Mouse (Mus musculus) spleen, postnatal 36 days (tissue): ENCODE measurements at regions not wholly inside any gene's neighbourhood (a gene's known extent, or its start where the extent isn't known, plus 50 kb on each side); places are given as distances from the start of the nearest gene placed in this dataset.

ENCODE experiments used
- DNase-seq, 2 experiments: peaks; one replicate each; pipeline ENCODE4 v3.0.0; 2022; ENCODE audit warnings: low spot score in 2 of 2, mixed read lengths in 1 of 2

DNA sequence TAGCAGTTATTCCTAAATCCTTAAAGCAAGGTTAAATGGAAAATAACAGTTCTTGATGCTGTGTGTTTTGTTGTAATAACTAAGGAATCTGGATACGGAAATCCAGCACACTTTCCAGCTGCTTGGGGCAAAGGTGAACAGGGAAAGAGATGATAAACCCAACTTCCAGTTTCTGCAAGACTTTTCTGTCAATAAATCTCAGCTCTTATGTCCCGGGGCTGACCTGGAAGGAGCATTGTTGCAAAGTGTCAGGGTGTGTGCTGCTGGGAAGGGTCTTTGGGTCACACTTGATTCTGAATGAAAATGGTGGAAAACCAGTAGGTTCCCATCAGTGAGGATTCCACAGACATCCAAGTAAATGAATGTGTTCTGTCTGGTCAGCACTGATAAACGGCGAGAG lies 81.2 kb upstream of the Marcks start:
- DNase-seq, result no peak

DNA sequence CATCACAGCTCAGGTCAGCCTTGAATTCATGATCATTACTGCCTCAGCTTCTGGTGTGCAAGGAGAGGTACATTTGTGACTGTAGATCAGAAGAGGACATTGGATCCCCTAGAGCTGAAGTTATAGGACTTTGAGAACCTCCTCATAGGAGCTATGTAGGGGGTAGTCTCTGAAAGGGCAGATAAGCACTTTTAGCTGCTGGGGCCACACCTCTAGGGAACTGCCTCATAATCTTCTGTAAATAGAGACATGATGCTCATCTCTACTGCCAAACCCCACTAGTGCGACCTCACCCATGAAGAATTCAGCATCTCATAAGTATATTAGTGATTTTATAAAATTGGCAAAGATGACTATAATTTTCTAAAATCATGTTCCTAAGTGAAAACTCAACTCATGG lies 80.7 kb upstream of the Marcks start:
- DNase-seq, result no peak

DNA sequence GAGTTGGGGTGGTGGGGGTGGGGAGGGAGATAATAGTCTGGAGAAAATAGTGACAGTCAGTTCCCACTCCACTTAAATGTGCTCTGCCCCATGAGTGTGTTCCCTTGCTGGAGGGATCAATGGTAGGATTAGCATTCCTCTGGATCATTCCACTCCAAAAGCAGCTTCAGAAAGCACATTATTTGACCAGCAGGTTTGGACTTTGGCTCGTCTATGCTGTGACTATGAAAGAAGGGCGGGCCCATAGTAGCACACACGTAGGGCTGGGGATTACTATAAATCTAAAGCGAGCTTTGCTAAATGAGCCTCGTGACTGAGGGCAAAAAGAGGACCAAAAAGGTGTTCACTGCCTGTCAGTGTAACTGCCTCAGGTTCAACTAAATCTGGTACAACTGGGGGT lies 75.9 kb upstream of the Marcks start:
- DNase-seq, result no peak

DNA sequence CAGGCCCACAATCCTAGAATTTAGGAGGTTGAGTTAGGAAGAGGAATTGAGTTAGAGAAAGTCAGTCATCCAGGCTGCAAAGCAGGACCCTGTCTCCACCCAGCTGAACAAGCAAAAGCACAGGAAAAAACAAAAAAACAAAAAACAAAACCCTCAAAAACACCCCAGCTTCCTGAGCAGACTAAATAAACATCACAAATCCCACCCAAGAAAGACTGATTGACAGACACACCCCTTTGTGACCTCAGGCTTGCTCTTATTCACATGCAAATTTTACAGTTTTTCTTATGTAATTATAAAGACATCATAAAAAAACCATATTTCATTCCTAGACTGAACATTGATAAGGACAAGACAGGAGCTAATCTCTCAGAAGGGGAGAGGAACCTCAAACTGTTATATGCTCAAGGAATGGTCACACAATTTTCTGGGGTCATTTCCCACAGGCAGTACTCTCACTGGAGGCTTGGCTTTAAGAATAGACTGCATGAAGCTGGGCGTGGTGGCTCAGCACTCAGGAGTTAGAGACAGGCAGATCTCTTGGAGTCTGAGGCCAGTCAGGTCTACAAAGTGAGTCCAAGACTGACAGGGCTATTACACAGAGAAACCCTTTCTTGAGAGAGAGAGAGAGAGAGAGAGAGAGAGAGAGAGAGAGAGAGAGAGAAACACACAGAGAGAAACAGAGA lies 73.8 kb upstream of the Marcks start:
- no peak for DNase-seq

DNA sequence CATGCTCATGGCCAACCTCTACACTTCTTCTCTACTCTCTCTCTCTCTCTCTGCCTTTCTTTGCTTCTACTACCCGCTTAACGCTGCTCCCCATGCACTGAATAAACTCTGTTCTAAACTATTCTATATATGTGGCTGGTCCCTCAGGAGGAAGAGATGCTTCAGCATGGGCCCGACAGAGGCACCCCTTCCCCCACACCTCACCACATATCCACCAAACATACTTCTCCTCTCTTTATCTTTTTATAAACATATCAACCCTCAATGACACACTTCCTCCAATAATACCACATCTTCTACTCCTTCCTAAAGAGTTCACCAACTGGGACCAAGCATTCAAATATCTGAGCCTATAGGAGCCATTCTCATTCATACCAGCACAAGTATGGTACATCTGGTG lies 72.6 kb upstream of the Marcks start:
- DNase-seq, result no peak

DNA sequence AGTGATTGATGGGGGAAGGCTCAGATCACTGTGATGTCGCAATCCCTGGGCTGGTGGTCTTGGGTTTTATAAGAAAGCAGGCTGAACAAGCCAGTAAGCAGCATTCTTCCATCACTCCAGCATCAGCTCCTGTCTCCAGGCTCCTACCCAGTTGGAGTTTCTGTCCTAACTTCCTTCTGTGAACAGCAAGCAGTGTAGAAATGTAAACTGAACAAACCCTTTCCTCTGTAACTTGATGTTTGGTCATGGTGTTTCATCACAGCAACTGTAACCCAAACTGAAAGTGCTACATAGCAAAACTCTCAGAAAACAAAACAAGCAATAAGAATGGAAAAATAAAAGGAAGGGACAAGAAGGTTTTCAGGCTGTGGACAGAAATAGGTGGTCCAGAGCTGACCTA lies 71.5 kb upstream of the Marcks start:
- DNase-seq, result no peak

DNA sequence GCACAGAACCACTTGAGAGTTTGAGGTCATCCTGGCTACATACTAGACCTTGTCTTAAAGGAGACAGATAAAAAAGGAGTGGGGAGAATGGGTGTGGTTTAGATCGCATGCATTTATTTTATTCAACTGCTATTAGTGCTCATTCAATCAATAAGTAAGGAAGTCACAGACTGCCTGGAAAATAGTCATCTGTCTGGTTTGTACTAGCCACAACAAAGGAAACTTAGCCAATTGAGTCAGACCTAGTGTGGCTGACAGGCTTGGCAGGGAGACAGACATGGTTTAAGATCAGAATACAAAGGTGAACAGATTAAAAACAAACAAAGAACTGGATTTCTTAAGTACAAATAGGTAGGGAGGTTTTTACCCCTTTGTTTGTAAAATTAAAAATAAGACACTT lies 68.3 kb upstream of the Marcks start:
- DNase-seq, result no peak

DNA sequence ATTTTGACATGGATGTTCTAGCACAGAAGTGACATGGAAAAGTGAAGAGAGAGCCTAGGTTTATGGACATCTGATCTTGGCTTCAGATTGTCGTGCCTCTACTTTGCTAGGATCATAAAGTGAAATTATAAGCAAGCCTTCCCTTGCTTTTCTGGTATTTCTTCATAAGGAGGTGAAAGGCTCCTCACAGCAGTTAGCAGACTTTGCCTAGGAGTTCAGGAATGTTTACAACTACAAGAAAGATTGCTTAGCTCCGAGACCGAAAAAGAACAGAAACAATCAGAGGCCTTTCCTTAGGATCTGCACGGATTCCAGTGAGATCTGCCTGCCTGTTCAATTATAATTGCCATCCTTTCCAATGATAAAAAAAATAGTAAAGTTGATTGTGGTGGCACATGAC lies 67.8 kb upstream of the Marcks start:
- DNase-seq, result no peak

DNA sequence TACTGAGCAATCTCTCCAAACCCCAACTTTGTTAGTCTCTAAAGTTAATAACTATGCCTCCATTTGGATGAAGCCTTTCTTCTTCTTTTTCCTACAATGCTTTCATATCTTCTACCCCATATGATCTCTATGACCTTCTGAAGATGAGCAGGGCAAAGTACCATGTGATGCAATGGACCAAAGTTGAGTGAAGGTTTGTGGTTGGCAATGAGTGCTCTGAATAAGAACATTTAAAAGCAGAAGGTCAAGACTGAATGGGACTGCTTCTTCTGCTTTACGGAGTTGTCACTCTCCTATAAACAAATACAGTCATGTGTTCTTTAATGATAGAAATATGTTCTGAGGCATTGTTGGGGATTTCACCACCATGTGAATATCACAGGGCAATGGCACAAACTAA lies 65.0 kb upstream of the Marcks start:
- DNase-seq, result no peak

DNA sequence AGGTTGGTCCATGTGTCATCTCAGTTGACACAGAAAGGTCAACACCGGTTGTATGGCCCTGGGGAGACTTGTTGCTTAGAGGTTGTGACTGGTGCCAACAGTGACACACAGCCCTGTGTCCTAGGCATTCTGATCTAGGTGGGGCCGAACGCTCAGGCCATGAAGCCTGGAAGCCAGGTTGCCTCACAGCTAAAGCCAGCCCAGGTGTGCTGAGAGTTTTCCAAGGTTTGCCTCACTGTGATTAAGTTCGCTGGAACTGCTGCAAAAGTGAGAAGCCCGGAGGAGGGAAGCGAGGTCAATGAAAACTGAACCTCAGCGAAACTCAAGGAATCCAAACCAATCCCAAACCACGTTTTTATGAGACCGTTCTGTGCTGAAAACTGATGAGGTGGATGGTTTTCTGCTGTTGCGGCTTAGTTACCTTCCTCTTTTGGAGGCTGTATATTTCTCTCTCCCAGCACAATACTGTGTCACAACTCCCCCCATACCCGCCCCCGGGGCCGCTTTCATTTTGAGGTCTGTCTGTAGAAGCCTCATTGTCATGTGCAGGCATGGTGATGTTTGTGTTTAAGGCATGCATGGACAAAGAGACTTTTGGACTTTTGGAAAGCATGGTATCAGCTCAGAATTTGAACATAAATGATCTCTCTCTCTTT lies 56.2 kb upstream of the Marcks start:
- DNase-seq, result peak; percentile 15 to 29

DNA sequence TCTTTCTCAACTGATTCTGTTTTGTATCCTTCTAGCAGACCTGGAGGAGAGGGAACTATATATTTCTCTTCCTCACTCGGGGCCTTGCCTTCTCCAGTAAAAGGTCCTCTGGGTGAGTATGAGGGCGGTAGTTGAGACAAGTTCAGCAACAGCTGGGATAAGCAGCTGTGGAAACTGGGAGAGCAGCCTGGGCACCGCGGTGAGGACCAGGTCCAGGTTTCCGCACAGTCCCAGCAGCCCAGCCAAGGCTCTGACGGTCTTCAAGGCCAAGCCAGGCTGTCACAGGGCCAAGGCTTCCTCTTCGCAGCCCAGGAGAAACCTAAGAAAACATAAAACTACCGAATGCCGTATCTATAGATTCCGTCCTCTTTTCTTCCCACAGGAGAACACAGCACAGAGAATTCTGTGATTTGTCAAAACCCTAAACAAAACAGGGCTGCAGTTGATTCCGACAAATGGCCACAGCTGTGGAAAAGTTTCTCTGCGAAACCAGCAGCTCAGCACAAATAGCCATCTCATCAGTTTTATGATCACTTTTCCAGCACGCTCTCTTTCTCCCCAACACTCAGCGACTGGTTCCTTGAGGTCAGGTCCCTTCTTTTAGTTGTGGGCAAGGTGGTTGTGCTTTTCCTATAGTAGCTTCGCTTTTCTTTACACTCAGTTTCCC lies 55.5 kb upstream of the Marcks start:
- no peak for DNase-seq

DNA sequence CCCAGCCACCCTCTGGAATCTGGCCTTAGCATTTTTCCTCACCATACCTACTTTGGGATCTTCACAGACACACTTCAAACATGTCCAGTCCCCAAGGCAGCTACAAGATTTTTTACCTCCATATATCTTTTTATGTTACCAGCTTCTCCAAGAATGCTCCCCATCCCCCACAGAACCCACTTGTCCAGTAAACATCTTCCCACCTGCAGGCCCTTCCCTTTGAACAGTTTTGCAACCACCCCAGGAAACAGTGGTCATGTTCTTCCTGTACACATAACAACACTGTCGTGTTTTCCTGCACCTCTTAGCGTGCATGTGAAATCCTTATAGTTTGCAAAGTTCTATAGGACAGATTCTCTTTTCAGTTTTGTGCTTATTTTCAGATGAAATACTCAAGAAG lies 53.9 kb upstream of the Marcks start:
- peak in 1 of 2 experiments; percentile 20 for DNase-seq

DNA sequence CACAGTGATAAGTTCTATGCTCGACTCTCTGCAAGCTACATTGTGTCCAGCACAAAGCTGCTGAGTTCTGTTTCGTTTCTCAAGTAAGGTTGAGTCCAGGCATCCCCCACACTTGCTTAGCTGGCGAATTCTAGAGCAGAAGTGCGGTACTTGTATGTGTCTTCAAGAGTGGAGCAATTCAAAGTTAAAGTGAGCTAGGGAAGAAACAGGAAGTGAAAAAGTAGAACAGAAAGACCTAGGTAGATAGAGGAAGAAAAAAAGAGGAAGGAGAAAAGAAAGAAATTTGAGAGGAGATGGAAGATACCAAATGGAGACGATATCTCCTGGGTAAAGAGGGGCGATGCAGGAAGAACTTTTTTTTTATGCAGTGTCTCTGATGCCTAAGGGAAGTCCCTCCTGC lies 51.4 kb upstream of the Marcks start:
- peak; percentile 59 to 66 for DNase-seq
